Mouse (Mus musculus) forelimb bud, embryonic 11.5 days (tissue): ENCODE data around the gene Pigt.

Source experiments
- DNase-seq: peaks from one replicate; pipeline ENCODE4 v3.0.0-alpha.2; 2012; ENCODE audit warnings: low read depth, low spot score

Gene Pigt

DNA sequence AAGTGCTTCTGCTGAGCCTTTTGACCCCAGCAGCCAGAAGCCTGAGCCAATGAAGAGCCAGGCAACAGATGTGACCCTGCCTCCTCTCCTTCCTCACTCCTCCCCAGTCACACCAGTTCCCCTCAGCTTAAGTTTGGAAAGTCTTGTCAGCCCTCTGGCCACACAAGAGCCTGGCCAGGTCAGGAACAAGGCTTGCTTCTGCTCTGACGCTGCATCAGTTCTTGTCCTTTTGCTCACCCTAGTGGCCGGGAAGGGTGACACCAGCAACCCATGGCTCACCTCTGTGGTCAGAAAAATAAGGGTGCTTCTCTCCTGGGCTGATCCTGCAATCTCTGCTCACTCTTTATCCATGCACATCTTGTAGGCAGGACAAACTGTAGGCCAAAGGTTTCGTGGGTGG lies 23.5 kb downstream of the Pigt start:
- DNase-seq = no peak

GRCm38 (mm10) chr2:164521841-164522240 lies 24.5 kb downstream of the Pigt start:
- DNase-seq = no peak

DNA sequence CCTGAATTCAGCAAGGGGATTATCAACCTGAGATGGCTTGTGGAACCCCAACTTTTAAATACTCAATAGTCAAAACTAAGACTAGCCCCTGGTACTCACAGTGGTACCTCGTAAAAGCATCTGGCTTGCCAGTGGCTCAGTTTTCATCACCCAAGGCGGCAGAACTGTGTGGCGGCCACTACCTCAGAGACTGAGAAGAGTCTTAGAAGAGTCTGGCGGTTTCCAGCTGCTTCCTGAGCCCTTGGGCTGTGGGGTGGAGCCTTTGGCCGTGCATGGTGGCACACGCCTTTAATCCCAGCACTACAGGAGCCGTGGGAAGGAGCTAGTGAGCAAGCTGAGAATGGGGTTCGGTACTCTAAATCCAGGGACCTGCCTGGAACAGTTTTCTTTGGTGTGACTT lies 25.0 kb downstream of the Pigt start:
- no peak for DNase-seq

GRCm38 (mm10) chr2:164523301-164523773 lies 26.0 kb downstream of the Pigt start:
- DNase-seq = no peak

DNA sequence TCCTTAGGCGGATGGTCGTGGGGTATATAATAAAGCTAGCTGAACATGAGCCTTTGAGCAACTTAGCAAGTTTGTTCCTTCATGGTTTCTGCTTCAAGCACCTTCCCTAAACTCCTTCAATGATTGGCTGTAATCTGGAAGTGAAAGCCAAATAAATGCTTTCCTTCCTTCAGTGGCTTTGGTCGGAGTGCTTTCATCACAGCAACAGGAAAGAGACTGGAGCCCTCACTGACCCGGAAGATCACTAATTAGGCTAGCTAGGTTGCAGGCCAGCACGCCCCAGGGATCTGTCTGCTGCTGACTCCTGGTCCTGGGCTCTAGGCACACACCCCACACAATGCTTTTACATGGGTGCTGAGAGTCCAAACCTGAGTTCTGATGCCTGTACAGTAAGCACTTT lies 31.2 kb downstream of the Pigt start:
- no peak for DNase-seq

DNA sequence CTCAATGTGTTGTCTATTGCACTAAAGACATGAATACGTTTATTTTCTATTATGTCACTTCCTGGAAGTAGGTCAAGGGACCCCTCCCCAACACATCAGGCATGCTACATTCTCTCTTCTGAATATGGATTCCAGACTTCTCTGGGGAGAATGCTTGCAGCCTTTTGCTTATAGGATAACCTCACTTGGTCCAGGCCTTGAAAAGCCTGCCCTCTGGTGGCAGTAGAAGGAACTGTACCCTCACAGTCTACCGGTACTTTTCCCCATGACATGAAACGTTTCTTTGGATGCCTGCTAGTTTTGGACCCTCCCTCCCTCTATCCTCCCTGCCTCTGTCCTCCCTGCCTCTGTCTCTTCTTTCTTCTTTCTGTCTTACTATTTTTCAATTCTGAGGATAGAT lies 33.8 kb downstream of the Pigt start:
- DNase-seq = peak; percentile 76

- DNase-seq = no peak
Observed at GRCm38 (mm10) chr2:164534315-164534714, 37.0 kb downstream of the Pigt start.

GRCm38 (mm10) chr2:164537003-164537402 lies 39.7 kb downstream of the Pigt start:
- no peak for DNase-seq

DNA sequence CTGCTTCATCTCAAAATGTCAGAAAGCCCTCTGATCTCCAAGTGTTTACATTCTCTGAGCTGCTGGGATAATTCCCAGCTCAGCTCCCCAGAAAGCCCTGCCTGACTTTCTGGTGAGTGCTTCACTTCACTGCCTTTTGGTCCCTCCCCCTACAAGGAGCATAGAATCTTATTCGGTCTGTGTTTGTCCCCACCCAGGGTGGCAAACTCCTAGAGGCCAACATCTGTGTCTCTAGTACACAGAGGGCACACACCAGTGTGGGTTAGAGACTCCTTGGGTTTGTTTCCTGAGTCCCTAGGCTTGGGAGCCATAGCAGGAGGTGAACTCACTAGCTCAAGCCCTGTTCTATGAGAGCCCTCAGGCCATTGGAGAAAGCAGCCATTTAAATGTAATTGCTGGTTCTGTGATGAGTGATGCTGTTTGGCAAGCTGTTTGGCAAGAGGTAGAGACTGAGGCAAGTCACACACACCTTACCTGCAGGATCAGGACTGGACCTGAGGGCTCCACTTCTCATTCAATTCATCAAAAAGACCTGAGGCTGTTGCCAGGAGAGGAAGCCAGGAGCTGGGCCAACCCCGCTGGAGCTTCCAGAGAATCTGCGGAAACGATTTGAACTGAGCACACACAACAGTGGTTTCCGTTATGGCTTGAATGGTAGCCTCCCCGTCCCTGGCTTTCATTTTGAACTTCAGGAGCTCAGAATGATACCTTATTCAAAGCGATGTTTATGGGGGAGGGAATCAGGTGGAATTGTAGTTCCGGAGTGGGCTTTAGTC lies 43.5 kb downstream of the Pigt start:
- no peak for DNase-seq

DNA sequence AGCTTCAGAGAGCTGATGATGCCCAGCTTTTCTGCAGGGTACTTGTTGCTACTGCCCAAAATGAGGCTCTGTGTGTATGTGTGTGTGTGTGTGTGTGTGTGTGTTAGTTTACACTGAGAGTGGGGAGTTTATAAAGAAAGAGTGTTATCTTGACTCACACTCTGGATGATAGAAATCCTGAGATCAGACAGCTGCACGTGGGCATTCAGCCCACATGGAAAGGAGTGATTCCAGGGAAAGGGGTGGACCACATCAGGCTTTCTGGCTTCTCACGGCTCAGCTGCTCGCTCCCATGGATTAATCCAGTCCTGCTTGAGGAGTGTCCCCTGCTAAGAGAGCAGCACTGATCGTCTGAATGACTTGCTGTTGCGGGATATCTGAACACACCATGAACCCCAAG lies 44.8 kb downstream of the Pigt start:
- DNase-seq = no peak

DNA sequence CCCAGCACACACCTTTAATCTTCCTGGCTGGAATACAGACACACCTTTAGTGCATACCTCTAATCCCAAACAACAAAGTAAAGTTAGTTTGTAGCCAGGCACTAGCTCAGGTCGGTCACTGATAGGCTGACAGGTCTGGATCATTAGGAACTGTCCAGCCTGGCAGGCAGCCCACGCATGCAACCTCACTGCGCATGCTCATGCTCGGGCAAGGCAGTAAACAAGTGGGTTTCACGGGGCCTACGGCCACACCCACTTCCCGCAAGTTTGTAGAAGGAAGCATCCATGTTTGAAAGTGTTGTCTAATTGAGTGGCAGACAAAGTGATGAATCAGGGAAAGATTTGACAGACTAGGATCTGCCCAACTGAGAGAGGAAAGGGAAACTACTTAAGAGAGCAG lies 45.3 kb downstream of the Pigt start:
- no peak for DNase-seq

GRCm38 (mm10) chr2:164543745-164544144 lies 46.4 kb downstream of the Pigt start:
- no peak for DNase-seq

- no peak for DNase-seq
Observed at GRCm38 (mm10) chr2:164544454-164545097, 47.3 kb downstream of the Pigt start.

DNA sequence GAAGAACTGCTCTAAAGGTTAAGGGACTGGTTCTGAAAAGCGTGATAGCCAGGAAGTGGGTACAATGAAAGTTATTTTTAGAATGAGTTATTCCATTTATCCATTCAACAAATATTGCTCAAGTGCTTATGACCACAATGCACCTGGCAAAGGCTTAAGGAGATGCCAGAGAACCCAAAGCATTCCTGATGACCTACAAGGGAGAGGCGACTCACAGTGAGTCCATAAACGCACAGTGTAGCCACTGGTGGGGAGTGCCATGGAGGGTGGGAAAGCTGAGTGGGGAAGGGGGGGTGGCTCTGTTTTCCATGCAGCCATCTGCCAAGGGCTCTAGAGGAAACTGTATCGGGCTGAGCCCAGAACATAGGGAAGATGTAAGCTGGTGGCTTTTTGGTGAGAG lies 52.0 kb downstream of the Pigt start:
- DNase-seq = no peak

DNA sequence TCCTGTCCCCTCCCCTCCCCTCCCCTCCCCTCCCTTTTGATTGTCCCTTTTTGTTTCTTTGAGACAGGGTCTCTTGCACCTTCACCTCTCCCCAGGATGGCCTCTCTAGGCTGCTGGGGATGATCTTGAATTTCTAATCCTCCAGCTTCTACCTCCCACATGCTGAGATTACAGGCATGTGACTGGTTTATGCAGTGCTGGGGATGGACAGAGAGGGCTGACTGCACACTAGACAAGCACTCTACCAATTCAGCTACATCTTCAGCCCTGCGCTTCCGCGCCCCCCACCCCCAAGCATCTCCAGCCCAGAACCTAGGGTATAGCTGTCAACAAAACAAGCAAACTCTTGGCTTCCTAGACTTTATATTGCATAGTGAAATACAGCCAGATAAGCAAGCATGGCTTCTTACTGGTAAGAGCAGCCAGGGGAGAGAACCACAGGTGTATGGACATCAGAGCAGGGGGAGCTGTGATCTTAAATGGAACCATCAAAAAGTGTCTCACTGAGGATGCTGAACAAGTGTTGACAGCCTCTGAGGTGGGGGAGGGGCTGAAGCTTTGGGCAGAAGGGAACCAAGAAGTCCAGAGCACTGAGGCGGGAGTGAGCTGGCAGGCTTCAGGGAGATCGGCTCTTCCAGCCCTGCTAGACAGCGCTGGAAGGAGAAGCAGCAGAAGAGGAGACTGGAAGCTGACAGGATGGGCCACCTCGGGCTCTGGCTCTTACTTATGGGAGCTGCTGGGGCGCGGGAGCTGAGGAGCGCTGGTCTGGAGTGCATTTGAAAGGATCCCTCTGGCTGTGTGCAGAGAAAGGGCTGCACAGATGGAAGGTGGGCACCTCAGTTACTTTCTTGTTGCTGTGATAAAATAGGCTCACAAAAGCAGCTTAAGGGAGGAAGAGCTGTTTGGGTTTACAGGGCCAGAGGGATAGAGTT lies 52.9 kb downstream of the Pigt start:
- no peak for DNase-seq

GRCm38 (mm10) chr2:164550895-164551269 lies 53.6 kb downstream of the Pigt start:
- DNase-seq = no peak

GRCm38 (mm10) chr2:164551502-164551901 lies 54.2 kb downstream of the Pigt start:
- DNase-seq = no peak
